Mouse (Mus musculus): Measurements from ENCODE around the gene Slc43a2. TPM values are rescaled to one million over a fixed set of nuclear protein-coding genes. Genes with fewer than 3 reads are reported as not detected.

Slc43a2 gene
- polyA plus RNA-seq, 1 experiment from 2014 or later, result 2.6 TPM

DNA sequence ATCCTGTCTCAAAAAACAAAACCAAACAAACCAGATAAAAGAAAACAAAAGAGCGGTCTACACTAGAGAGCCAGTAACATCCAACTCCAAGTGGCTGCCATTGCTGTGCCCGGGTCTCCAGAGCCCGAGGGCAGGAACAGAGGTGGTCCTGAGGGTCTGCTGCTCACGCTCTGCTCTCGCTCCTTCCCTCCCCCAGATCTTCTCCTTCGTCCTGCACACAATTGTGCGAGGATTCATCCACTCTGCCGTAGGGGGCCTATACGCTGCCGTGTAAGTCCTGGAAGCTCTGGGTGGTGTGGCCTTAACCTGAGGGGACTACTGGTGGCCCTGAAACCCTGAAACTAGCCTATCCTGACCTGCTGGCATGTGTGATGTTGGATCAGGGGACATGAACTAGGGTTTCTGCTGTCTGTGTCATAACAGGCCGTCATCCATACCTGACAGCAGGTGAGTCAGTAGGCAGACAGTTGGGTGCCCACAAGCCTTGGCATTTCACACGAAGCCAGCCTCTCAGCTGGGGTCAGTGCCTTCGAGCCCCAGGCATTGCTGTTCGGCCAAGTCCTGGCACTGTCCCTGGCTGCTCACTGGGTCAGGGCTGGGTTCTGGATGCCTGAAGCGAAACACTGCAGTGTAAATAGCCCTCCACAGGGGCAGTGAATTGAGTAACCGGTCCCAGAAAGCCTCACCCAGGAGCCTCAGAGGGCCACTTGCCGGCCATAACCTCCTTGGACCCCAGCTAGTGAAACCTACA lies 39.1 kb downstream of the Slc43a2 start:
- Histone ChIP-seq H3K4me3 (no peak overlapping the region), H3K4me2 (no peak overlapping the region), H3K4me1 (peaks cover 23% of the 10 kb centered on the region), H3K27ac (no peak overlapping the region), H3K27me3 (no peaks in the 10 kb centered on the region), H3K36me3 (no peaks in the 10 kb centered on the region), H3K9ac (no peak overlapping the region), H3K9me3 (no peaks in the 10 kb centered on the region)
- 88% methylated on average over 17 of the region's 17 CpGs for WGBS
- no peak for ATAC-seq (ENCODE audit: insufficient number of reproducible peaks, low FRiP score, low TSS enrichment, low read depth)

DNA sequence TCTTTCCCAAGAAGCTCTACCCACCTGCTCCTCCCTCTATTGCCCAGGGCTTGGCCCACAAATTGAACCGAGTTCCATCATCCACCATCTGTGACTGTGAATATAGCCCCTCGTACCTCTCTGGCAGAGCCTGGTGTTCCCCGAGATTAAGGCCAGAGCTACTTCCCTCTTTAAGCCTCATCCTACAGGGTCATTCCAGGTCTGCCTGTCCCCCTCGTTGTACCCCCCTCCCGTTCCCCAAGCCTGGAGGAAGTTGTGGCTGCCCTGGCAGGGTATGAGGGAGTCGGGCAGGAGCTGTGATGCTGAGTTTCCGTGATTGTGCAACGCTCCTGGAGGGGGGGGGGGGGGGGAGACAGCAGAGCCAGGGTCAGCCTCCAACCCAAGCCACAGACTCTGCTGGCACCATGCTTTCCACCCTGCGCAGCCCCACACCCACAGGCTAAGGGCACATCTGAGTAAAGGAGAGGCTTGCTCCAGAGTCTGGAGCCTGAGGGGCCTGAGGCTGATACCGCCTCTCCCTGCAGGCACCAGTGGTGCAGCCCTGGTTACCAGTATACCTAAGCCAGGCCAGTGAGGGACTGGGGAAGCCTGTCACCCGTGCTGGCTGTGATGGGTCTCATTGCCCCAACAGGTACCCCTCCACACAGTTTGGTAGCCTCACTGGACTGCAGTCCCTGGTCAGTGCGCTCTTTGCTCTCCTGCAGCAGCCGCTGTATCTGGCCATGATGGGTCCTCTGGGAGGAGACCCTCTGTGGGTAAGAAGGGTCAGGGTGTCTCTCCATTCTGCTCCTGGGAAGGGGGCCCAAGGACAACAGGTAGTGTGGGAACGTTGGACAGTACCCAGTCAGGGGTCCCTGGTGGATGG lies 39.9 kb downstream of the Slc43a2 start:
- H3K4me1 ChIP-seq, result peaks cover 23% of the 10 kb centered on the region
- H3K27me3 ChIP-seq, result no peaks in the 10 kb centered on the region
- no peak overlapping the region for H3K27ac ChIP-seq
- ATAC-seq (ENCODE audit: insufficient number of reproducible peaks, low FRiP score, low TSS enrichment, low read depth), result no peak
- no peaks in the 10 kb centered on the region for H3K36me3 ChIP-seq
- H3K9ac ChIP-seq, result no peak overlapping the region
- no peak overlapping the region for H3K4me3 ChIP-seq
- H3K4me2 ChIP-seq, result no peak overlapping the region
- WGBS, result 63% methylated on average over 12 of the region's 14 CpGs
- no peaks in the 10 kb centered on the region for H3K9me3 ChIP-seq

DNA sequence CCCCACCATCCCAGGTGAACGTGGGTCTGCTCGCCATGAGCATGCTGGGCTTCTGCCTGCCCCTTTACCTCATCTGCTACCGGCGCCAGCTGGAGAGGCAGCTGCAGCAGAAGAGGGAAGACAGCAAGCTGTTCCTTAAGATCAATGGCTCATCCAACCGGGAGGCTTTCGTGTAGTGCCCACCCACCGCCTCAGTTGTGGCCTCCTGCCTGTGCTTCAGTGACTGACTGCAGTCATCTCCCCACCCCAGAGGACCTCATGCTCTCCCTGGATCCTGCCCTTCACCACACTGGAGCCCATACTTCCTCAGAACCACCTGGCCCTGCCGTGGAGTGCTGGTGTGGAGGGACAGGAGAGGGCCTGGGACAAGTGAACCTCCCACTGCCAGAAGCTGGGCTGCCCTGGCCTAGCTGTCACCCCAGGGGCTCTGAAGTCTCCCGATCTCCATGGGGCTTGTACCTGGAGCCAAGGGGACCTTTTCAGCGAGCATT lies 40.9 kb downstream of the Slc43a2 start:
- Histone ChIP-seq H3K36me3 (no peaks in the 10 kb centered on the region), H3K27ac (no peak overlapping the region), H3K9me3 (no peaks in the 10 kb centered on the region), H3K9ac (no peak overlapping the region), H3K4me2 (peak overlapping the region; percentile 6; the same call in 1 of the 2 replicates), H3K27me3 (no peaks in the 10 kb centered on the region), H3K4me3 (no peak overlapping the region), H3K4me1 (peaks cover 21% of the 10 kb centered on the region)
- 20% methylated on average over 10 of the region's 10 CpGs for WGBS
- ATAC-seq (ENCODE audit: insufficient number of reproducible peaks, low FRiP score, low TSS enrichment, low read depth), result no peak

DNA sequence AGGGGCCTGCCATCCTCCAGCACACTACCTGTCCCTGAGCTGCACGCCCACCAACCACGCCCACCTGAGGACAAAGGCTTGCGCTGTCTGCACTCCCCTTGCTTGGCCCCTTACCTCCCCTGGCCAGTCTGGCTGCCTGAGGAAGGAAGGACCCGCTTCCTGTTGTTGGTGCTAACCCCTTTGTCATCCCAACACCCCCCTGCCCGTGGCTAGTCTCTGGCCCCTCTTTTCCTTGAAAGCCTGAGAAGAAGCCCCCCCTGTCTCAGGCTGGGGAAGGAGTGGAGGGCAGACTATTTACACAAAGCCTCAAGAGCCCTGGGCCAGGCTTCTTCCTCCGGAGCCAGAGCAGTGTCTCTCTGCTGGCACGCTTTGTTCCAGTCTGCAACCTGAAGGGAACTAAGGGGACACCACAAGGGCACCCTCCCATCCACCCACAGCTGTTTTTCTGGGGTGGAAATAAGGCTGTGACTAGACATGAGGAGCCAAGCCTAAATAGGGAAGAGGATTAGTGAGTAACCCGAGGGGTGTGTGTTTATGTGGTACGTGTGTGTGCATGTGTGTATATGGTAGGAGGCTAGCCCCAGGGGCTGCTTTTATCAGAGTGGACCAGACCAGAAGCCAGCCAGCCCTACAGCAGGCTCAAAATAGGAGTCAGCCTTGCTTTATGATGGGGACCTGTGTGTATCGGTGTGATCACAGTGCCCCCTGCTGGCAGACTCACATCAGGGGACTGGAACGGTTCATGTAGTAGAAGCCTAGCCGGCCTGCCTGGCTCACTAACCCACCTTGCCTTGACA lies 41.6 kb downstream of the Slc43a2 start:
- peak; percentile 79 for ATAC-seq (ENCODE audit: insufficient number of reproducible peaks, low FRiP score, low TSS enrichment, low read depth)
- no peak overlapping the region for H3K4me3 ChIP-seq

DNA sequence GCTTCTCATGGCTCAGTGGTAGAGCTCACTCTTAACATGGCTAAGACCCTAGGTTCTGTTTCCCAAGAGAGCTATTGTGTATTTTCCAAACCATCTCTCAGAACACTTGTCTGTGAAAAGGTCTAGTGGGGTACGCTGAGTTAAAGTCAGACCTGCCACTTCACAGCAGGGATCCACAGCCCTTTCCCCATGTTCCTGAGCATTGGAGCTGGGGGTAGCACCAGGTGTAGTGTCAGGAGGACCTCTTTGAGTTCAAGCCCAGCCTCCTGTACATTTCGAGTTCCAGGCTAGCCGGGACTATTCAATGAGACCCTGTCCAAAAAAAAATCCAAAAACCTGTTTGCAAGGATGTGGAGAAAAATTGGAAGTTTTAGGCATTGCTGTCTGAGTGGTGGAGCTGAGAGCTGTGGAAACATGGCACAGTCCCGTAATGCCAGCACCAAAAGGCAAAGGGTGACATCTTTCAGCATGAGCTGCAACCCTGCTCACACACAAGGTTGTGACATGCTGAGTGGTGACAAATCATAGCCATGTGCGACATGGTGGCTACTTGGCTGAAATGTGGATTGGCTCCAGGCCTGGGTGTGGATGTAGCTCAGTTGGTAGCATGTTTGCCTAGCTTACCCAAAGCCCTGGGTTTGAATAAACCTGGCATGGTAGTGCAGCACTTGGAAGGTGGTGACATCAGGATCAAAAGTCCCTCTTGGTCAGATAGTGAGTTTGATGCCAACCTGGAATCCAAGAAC lies 43.1 kb downstream of the Slc43a2 start:
- H3K27ac ChIP-seq, result no peak overlapping the region
- H3K27me3 ChIP-seq, result no peaks in the 10 kb centered on the region
- no peak overlapping the region for H3K4me3 ChIP-seq
- no peaks in the 10 kb centered on the region for H3K9me3 ChIP-seq
- no peak overlapping the region for H3K4me2 ChIP-seq
- ATAC-seq (ENCODE audit: insufficient number of reproducible peaks, low FRiP score, low TSS enrichment, low read depth), result no peak
- 80% methylated on average over 5 of the region's 5 CpGs for WGBS
- no peaks in the 10 kb centered on the region for H3K36me3 ChIP-seq
- no peak overlapping the region for H3K9ac ChIP-seq
- peaks cover 21% of the 10 kb centered on the region for H3K4me1 ChIP-seq

More for the DNA sequence above, 41.6 kb downstream of the Slc43a2 start:
- Histone ChIP-seq H3K9me3 (no peaks in the 10 kb centered on the region), H3K36me3 (no peaks in the 10 kb centered on the region), H3K27ac (no peak overlapping the region), H3K27me3 (no peaks in the 10 kb centered on the region), H3K9ac (no peak overlapping the region), H3K4me2 (peak overlapping the region; percentile 6; the same call in 1 of the 2 replicates), H3K4me1 (peaks cover 21% of the 10 kb centered on the region)
- WGBS, result 8% methylated on average over 12 of the region's 12 CpGs

DNA sequence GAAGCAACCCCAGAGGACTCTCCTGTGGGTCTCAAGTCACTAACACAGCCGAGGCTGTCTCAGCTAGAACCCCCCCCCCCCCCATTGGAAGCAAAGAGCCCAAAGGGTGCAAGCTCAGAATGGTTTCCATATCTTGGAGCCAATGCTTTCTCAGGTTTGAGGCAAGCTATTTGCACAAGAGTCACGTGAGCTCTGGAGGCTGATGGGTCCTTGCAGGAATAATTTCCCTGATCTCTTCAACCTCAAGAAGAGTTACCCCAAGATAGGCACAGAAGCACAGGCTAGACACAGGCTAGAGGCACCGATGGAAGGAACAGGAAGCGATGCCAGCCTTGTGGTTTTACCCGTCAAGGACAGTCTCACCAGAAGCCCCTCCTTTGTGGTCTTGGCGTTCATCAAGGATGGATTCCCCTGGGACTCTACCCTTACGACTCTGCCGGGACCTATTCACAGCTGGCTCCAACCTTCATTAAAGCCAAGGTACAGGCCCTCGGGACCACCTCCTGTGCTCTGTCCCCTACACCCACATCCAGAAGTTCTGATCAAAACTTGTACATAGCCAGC lies 44.1 kb downstream of the Slc43a2 start:
- Histone ChIP-seq H3K4me3 (no peak overlapping the region), H3K4me2 (no peak overlapping the region), H3K4me1 (peaks cover 21% of the 10 kb centered on the region), H3K27ac (no peak overlapping the region), H3K27me3 (no peaks in the 10 kb centered on the region), H3K36me3 (no peaks in the 10 kb centered on the region), H3K9ac (no peak overlapping the region), H3K9me3 (no peaks in the 10 kb centered on the region)
- no peak for ATAC-seq (ENCODE audit: insufficient number of reproducible peaks, low FRiP score, low TSS enrichment, low read depth)
- WGBS, result 66% methylated on average over 9 of the region's 9 CpGs

DNA sequence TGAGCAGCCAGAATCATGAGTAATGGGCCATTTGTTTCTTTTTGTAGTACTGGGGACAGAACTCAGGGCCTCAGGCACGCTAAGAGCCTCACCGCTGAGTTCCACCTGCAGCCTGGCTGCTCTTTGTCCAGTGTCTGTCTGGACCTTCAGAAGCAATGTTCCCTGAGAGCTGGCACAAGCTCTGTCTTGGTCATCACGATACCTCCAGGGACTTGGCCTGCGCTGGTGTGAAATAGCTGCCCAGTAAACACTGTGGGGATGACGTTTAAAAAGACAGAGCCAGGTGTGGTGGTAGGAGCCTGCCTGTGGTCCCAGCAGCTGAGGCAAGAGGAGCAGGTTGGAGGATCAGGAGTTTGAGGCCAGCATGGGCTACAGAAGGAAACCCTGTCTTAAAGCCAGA lies 47.1 kb downstream of the Slc43a2 start:
- Histone ChIP-seq H3K4me3 (no peak overlapping the region), H3K27ac (no peak overlapping the region), H3K27me3 (no peaks in the 10 kb centered on the region), H3K4me2 (no peak overlapping the region), H3K9me3 (no peaks in the 10 kb centered on the region), H3K4me1 (no peaks in the 10 kb centered on the region), H3K9ac (no peak overlapping the region), H3K36me3 (no peaks in the 10 kb centered on the region)
- WGBS, result 66% methylated on average over 5 of the region's 5 CpGs
- no peak for ATAC-seq (ENCODE audit: insufficient number of reproducible peaks, low FRiP score, low TSS enrichment, low read depth)

DNA sequence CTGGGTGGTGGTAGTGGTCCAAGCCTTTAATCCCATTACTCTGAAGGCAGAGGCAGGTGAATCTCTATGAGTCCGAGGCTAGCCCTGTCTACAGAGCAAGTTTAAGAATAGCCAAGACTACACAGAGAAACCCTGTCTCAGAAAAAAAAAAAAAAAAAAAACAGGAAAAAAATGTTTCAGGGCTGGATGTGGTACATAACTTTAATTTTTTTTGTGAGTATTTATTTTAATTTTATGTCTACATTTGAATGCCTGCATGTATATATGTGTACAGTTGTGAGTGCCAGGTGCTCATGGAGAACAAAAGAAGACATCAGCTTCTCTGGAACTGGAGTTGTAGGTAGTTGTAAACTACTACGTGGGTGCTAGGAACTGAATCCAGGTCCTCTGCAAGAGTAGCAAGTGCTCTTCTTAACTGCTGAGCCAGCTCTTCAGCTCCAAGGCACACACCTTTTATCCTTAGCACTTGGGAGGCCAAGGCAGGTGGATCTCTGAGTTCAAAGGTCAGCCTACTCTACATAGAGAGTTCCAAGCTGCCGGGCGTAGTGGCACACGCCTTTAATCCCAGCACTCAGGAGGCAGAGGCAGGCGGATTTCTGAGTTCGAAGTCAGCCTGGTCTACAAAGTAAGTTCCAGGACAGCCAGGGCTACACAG lies 50.1 kb downstream of the Slc43a2 start:
- Histone ChIP-seq H3K9ac (no peak overlapping the region), H3K4me3 (no peak overlapping the region), H3K9me3 (no peaks in the 10 kb centered on the region), H3K27ac (no peak overlapping the region), H3K4me2 (no peak overlapping the region), H3K4me1 (no peaks in the 10 kb centered on the region), H3K36me3 (no peaks in the 10 kb centered on the region), H3K27me3 (no peaks in the 10 kb centered on the region)
- WGBS, result 96% methylated on average over 7 of the region's 7 CpGs
- no peak for ATAC-seq (ENCODE audit: insufficient number of reproducible peaks, low FRiP score, low TSS enrichment, low read depth)

DNA sequence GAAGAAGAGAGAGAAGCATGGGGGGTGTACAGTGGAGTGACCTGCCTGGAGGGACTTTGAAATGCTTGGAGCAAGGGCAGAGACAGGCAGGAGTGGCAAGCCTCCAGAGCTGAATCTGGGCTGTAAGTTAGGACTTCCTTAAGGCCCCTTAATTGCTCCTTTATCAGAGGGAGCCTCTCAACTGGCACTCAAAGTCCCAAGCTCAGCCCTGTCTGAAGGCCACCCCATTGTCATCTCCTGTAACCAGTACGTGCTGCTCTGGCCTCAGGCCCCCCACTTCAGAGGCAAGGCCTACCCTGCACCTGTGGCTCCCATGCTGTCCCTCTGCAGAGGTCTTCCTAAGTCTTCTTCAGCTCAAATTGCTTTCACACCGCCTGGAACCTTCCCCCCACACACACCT lies 52.0 kb downstream of the Slc43a2 start:
- 67% methylated on average over 2 of the region's 2 CpGs for WGBS
- no peak overlapping the region for H3K4me2 ChIP-seq
- peaks cover under 1% of the 10 kb centered on the region; the same call in 1 of the 2 replicates for H3K4me1 ChIP-seq
- H3K9ac ChIP-seq, result no peak overlapping the region
- no peak overlapping the region for H3K27ac ChIP-seq
- ATAC-seq (ENCODE audit: insufficient number of reproducible peaks, low FRiP score, low TSS enrichment, low read depth), result no peak
- no peak overlapping the region for H3K4me3 ChIP-seq
- no peaks in the 10 kb centered on the region for H3K9me3 ChIP-seq
- no peaks in the 10 kb centered on the region for H3K36me3 ChIP-seq
- no peaks in the 10 kb centered on the region for H3K27me3 ChIP-seq

DNA sequence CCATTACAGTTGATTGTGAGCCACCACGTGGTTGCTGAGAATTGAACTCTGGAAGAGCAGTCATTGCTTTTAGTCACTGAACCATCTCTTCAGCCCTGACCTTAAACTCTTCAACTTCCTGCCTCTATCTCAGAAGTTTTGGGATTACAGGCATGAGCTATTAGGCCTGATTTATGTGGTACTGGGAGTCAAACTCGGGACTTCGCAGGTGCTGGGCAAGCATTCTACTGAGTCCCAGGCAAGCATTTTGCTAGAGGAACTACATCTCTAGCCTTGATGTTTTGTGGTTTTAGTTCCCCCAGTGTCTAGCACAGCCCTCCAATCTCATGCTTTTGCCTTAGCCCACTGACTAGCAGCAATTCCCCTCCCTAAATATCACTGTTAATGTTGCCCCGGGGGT lies 53.6 kb downstream of the Slc43a2 start:
- Histone ChIP-seq H3K9ac (no peak overlapping the region), H3K4me2 (no peak overlapping the region), H3K27me3 (no peaks in the 10 kb centered on the region), H3K36me3 (no peaks in the 10 kb centered on the region), H3K4me1 (peaks cover 15% of the 10 kb centered on the region), H3K9me3 (no peaks in the 10 kb centered on the region), H3K4me3 (no peak overlapping the region), H3K27ac (no peak overlapping the region)
- ATAC-seq (ENCODE audit: insufficient number of reproducible peaks, low FRiP score, low TSS enrichment, low read depth), result no peak
- 69% methylated on average over 4 of the region's 4 CpGs for WGBS

All from limb, embryonic 15.5 days (tissue).